Mouse (Mus musculus) common myeloid progenitor, adult 5-6 weeks (primary cell): ENCODE measurements around the gene Gga2. TPM values are rescaled to one million over a fixed set of nuclear protein-coding genes. Genes with fewer than 3 reads are reported as not detected.

Experiments used
- ATAC-seq: replicated peaks from 2 replicates; pipeline ENCODE4 v1.8.0; 2016; ENCODE audit warnings: low read depth, mild to moderate bottlenecking, moderate TSS enrichment, inconsistent platforms; ENCODE audit not compliant: poor library complexity, severe bottlenecking
- total RNA-seq: library from RNA; stranded (forward); fragments of 200-1000, 187-1606 nt; gene quantifications from 2 replicates; pipeline ENCODE4 v1.2.3, GENCODE M21; 2017

Gene Gga2
- total RNA-seq, result 15.4 and 16.4 TPM in 2 replicates

DNA sequence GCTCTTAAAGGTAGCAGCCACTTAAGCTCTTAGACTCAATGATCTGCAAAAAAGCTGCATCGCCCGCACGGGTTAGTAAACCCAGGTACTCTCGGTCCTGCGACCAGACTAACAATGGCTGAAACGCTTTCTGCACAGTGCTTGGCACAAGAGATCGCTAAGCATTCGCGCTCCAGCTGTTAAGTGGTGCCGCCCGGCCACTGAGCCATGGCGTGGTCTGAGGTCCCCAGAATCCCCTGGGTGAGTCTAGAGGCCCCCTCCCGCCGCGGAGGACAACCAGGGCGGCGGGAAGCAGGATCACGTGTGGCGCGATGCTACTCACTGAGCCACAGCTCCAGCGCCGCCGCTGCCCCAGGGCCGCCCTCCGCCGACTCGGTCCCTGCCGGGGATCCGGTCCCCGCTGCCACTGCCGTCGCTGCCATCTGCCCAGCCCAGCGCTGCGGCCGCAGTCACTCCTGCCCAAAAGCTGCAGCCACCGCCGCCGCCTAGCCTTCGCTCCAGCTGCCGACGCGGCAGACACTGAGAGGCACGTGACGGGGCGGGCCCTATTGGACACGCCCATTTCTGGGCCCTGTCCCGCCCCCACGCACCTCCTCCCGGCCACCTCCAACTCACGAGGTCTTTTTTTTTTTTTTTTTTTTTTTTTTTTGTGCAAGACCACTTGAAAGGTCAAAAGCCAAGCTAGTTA lies at the start of gene Gga2:
Gga2 (minus strand) TSS at position 556 of the 688 bp plus-strand sequence.
- peak; percentile 84 for ATAC-seq

DNA sequence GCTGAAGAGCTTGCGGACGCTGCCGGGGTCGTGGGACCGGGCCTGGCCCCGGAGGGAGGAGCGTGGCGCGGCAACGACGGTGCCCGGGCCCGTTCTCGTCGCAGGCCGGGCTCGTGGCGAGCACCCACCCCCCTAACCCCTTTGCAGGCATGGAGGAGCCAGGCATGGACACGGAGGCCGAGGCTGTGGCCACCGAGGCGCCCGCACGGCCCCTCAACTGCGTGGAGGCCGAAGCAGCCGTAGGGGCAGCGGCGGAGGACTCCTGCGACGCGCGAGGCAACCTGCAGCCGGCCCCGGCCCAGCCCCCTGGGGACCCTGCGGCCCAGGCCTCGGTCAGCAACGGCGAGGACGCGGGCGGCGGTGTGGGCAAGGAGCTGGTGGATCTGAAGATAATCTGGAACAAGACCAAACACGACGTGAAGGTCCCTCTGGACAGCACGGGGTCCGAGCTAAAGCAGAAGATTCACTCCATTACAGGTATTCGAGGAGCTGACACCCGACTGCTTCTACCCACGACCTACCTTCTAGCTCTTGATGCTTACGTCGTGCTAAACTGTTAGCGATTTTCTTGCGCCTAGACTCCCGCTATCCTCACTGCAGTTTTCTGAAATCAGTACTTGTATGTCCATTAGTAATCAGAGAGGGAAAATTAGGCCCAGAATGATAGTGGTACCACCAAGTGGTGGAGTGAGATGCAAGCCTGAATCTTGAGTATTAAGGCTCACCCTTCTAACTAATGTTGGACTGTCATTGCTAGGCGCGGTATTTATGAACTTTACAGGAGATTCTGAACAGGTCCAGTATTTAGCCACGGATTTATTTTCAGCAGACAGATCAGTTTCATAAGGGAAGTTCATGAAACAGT lies 46.7 kb upstream of the Gga2 start:
- no peak for ATAC-seq

DNA sequence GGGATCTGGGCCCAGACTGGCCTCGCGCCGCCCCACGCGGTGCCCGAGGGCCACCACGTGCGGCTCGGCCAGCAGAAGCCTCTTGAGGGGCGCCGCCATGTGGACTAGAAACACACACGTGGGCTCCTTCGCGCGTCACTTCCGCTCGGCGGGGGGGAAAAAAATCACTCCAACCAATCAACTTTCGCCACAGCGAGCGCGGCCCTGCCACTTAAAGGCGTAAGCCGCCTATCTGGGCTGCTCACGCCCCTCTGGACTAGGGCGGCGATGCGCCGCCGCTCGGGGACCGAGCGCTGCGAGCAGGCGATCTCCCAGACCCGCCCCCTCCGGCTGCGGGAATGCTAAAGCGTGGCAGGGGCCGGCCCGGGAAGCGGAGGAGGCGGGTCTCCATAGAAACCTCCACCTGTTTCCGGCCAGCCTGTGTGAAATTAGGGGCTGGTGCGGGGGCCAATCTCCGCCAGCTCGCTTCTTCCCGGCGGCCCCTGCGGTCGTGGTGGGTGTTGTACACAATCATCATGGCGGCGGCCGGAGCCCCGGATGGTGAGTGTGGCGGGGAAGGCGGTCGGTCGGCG lies 46.0 kb upstream of the Gga2 start, which contains the start of the genes Ubfd1 and Ears2:
Ubfd1 (plus strand) TSS at position 231 of the 572 bp plus-strand sequence.
Ears2 (minus strand) TSS at position 319 of the 572 bp plus-strand sequence.
- ATAC-seq, result peak; percentile 82

DNA sequence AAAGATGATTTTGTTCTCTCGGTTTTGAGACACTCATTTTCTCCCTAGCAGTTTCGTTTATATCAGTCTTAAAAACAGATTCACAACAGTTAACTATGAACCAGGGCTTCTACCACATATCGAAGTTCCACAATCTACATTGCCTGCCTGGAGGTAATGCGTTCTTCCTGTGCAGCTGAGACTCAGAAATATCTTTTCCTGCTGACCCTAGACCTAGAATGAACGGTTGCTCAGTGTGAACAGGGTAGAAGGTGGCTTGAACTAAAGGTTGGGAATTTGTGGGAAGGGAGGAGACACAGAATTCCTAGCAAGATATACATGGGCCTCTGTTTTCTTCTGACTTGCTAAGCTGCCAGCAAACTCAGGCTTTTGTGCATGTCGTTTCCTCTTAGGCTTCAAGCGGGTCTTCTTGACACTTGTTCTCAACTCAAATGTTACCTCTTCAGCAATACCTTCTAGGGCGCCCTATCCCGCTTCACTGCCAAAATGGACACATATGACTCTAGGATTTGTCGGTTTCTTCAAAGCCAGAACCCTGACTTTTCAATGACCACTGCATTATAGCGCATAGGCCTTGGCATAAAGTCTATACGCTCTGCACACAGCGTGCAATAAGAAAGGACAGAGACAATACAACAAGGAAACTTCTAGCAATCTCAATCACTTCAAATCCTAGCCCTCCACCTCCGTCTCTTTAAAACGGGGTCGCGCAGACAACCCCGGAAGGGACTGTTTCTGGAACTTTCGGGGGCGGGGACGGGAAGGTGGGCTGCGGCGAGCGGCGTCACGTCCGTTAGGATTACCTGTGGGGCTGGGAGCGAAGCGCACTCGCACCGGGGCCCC lies 45.3 kb upstream of the Gga2 start:
- peak; percentile 1; the same call in 1 of the 2 replicates for ATAC-seq

DNA sequence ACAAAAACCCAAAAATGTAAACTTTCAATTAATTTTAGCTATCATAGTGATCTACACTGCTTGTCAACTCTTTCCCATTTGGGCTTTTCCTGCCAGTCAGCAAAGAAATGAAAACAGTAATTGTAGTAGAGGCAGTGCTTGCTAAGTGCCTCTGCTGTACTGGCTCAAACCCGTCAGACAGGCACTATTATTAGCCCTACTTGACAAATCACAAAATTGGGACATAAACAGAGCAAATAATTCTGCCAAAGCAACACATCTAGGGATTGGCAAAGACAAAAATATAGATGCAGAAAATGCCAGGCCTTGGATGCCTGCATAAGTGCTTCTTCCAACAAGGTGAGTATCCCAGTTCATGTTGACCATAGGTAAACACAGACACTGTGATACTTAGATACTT lies 44.6 kb upstream of the Gga2 start:
- ATAC-seq, result no peak

DNA sequence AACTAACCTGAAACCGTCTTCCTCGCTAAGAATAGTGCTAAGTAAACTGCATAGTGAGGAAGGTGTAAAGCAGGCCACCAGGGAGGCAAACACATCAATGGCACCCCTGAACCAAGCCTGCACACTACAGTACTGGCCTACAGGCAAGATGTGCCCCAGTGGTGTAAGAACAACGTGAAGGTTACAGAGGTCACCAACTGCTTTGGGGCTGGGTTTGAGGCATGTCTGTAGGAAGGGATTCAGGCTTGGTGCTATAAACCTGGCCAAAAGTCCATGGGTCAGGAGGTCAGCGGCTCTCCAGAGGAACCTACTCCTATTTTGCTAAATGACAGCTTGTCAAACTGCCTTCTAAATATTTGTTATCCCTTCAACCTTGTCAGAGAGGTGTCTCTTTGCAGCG lies 35.6 kb upstream of the Gga2 start:
- no peak for ATAC-seq

DNA sequence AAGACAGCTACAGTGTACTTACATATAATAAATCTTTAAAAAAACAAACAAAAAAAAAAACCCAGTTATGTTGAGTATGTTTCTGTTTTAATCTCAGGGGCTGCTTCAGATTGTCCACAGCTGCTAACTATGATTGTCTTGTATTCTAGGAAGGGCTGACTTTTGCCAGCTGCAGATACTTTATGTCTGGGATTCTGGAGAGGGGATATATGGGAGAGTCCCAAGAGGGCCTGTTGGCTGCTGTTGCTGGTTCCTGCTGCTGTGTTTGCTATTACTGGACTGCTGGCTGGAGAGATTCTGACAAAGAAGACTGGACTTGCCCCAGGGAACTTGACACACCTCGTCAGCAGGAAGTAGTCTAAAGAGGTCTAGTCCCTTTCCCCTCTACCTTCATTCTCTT lies 29.8 kb upstream of the Gga2 start:
- ATAC-seq, result no peak

DNA sequence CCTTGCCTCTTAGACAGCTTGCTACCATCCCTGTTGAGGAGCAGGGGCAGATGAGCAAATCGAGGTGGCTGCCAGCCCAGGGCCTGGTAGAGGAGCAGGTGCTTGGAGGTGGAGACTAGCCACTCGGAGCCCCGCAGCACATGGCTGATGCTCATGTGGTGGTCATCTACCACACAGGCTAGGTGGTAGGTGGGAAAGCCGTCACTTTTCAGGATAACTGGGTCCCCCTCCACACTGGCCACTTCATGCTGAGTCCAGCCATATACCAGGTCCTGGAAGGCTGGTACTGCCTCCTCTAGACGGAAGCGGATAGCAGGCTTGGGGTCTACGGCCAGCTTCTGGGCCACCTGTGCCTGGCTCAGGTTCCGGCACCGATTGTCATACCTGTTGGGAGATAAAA lies 27.2 kb upstream of the Gga2 start:
- ATAC-seq, result no peak

DNA sequence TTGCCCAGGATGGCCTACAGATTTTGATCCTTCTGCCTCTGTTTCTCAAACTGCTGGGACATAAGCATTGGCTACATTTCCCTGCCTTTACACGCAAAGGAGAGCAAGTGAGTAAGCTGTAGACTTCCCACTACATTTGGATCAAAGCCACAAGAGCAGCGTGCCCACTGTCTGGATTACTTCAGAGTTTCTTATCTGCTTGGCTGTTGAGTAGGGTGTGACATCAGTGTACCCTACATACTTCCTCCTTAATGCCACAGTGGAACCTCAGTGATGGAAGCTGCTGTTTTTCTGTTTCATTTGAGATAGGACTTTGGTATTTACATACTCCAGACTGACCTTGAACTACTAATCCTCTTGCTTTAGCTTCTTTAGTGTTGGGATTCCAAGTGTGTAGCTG lies 25.8 kb upstream of the Gga2 start:
- ATAC-seq, result peak; percentile 97

DNA sequence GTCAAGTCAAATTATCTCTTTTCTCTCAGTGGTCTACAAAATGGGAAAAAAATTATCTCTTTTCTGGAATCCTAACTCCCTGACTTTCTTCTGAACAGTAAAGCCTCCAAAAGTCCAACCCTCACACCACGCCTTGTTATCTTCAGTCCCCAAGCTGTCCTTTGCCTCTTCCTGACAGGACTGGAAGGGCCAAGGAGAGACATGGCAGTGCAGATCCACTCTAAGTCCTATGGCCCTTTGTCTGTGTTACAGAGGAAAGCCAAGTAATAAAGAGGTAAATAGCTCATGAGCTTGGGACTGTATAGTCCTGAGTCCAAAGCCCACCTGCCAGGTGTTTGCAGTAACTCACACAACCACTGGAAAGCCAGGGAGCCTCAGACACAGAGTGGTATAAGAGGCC lies 24.7 kb upstream of the Gga2 start:
- no peak for ATAC-seq

DNA sequence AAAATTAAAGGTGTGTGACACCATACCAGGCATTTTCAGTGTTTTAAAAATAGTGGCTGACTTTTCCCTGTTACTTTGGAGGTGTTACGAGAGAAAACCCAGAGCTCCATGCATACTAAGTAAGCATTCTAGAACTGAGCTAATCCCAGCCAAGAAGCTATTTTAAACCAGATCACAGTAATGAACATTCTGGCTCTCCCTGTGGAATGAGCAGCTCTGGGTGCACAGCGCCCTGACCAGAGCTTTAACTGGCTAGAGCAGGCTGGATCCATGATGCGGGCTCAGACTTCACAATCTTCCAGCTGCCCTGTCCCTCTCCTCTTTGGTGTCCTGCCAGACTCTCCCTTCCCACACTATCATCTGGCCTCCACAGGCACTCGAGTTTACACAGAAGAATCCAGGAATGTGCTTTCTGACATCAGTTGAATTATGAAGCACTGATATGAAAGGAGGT lies 24.2 kb upstream of the Gga2 start:
- no peak for ATAC-seq

DNA sequence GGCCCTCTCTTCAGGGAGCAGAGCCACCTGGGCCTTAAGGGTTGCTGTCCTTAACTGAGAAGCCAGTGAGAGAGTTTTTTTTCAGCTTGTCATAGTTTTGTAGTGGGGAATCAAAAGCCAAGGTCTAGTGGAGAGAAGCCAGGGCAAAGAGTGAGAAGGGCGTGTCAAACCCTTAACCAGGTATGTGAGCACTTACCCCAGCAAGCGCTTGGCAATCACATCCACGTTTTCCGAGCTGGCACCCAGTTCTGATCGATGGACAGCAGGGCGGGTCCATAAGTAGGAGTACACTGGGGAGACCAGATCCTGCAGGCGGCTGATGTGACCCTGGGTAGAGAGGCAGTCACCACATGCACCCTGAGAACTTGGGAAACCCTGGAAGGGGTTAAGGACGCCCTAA lies 23.1 kb upstream of the Gga2 start:
- ATAC-seq, result no peak

DNA sequence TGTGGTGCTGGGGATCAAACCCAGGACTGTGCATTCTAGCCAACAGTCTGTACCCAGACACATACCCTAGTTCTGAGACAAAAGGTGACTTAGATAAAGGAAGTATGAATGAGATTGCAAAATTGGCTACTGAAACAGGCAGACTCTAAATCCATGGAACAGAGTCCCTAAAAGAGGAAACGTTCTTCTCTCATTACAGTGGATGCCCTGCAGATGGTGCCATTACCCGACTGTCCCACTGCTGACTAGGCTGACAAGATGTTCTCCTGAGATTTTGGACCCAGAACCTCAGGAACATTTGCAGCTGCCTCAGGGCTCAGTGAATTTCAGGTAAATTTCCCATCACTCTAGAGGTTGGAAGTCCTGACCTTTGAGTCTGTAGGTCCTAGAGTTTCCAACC lies 13.3 kb upstream of the Gga2 start:
- ATAC-seq, result peak; percentile 94

DNA sequence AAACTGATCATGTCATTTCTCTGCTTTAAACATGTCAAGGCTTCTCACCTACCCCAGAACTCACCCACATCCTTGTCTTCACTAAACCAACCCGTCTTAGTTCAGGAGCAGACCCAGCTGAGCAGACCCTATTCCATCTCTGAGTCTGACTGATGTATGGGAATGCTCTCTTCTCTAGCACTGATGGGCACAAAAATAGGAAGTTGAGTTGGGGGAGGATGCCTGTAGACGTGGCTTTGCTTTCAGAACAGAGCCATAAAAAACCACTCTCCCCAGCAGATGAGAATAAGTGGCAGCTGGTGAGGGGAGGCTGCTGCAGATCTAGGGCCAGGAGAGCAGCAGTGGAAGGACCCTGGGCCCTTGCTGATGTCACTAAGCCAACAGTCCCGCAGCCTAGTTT lies 12.3 kb upstream of the Gga2 start:
- peak; percentile 46 for ATAC-seq

DNA sequence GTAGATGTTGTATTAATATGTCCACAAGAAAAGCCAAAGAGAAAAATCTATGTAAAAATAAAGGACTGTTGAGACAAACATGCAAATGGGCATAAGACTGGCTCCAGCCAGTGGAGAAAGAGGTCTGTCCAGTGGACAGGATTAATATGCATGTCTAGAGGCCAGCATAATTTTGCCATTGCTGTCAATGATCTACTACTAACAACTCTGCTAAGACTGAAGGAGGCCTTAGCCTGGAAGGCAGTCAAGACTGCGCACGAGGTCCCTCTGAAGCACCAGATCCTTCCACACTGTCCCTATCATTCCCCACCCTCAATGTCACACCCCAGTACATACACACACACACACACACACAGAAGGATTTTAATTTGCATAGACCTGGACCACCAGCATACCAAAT lies 1.1 kb upstream of the Gga2 start:
- no peak for ATAC-seq

DNA sequence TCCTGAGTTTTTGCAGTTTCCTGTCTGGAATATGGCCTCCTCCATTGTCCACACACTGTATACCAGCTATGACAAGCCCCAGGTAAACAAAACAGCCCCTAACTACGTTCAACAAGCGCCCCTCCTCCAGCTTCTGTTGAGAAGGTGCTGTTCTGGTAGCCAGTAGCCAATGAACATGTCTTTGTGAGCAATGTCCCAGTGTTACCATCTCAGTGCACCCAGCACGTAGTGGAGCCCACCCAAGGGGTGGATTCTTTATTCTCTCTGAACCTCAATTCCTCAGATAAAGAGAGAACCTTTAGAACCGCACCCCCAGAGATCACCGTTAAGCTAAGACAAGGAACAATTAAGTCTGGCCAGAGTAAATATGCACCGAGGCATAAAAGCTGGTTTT lies 752 bp downstream of the Gga2 start:
- 0 out of 2 replicates have a peak, but pooled peaks have one; percentile 1 for ATAC-seq

DNA sequence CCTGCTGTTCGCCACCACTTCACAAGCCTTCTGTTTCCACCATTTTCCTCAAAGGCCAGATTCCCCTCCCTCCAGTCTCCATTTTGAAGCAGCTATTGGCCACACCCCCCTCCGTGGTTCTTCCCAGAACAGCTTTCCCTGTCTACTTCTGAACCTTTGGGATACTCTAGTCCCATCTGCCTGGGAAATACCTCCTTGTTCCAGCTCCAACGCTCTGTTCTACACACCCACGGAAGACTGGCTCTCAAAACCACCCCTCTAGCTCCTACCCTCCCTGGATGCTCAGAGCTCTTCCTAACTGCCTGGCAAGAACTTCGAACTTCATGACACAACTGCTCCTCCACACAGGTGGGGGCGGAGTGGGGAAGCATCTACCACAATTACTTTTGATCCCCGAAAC lies 2.0 kb downstream of the Gga2 start:
- no peak for ATAC-seq

DNA sequence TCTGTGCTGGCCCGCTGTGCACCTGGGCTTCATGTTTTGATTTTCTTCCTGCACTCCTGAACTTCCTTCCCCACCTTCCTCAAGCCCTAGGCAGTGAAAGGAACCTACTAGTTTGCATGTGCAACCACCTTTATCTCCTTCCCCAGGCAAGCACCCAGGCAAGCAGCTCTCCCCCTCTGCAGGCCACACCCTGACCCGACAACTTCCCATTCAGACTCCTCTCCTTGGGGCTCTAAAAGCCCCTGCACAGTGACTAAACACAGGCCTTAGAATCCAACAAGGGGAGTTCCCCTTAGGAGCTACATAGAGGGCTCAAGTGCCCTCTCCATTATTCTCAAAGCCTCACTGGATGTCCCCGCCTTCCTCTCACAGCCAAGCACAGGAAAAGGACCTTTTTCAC lies 2.8 kb downstream of the Gga2 start:
- peak; percentile 77 for ATAC-seq

DNA sequence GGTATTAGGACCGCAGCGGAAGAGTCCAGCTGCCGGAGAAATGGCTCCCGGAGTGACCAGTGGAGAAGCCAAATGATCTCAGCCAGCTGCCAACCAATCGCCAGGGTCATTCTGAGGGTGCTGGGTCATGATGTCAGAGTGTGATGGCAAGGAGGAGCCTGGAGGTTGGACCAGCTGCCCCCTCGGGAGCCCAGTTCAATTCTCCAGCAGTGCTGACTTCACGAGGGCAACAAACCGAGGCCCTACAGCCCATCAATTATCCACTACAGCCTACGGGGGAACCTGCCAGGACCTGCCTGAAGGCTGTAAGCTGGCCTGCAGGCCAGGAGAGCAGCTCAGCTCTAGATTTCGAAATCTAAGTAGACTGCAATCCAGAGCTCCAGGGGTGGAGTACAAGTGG lies 5.3 kb downstream of the Gga2 start:
- no peak for ATAC-seq

DNA sequence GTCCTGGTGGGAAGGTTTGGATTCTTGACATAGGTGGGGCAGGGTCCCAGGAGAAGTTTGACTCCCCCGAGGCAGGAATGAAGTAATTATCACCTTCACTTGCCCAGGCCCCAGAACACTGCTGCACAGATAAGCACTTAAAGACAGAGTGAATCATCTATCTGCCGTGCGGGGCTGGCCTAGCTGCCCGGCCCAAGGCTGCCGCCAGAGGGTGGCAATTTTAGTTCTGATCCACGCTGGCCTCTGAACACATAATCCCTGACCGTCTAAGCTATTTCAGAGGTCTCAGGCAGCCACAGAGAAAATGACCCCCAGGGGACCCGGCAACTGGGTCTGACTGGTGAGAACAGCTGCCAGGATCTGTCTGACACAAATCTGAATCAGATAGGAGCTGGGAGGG lies 5.9 kb downstream of the Gga2 start:
- no peak for ATAC-seq
